Mouse (Mus musculus): ENCODE data around the gene Map4.
"Not testable (repeated sequence)": the region's sequence is repeated elsewhere in the genome, so short reads cannot be mapped to it uniquely, and the experiment has no call there.

Gene Map4

GRCm38 (mm10) chr9:110064641-110065040 is 133.4 kb downstream of the Map4 start:
- DNase-seq (ENCODE audit: extremely low spot score) = no peak

- no peak for DNase-seq (ENCODE audit: extremely low spot score)
Measured at GRCm38 (mm10) chr9:110068745-110069144, 137.5 kb downstream of the Map4 start.

GRCm38 (mm10) chr9:110070358-110070757 is 139.1 kb downstream of the Map4 start:
- no peak for DNase-seq (ENCODE audit: extremely low spot score)

- no peak for DNase-seq (ENCODE audit: extremely low spot score)
Measured at GRCm38 (mm10) chr9:110071011-110071410, 139.8 kb downstream of the Map4 start.

GRCm38 (mm10) chr9:110071843-110072242 is 140.6 kb downstream of the Map4 start:
- DNase-seq (ENCODE audit: extremely low spot score) = peak; percentile 71

- not testable (repeated sequence) for DNase-seq (ENCODE audit: extremely low spot score)
Measured at GRCm38 (mm10) chr9:110076468-110076867, 145.2 kb downstream of the Map4 start.

GRCm38 (mm10) chr9:110081066-110081465 is 149.8 kb downstream of the Map4 start:
- DNase-seq (ENCODE audit: extremely low spot score) = no peak

GRCm38 (mm10) chr9:110084201-110084964 is 153.1 kb downstream of the Map4 start:
- no peak for DNase-seq (ENCODE audit: extremely low spot score)

- no peak for DNase-seq (ENCODE audit: extremely low spot score)
Measured at GRCm38 (mm10) chr9:110085693-110086092, 154.4 kb downstream of the Map4 start.

GRCm38 (mm10) chr9:110093303-110093702 is 162.0 kb downstream of the Map4 start:
- no peak for DNase-seq (ENCODE audit: extremely low spot score)

GRCm38 (mm10) chr9:110094761-110095160 is 163.5 kb downstream of the Map4 start:
- no peak for DNase-seq (ENCODE audit: extremely low spot score)

- DNase-seq (ENCODE audit: extremely low spot score) = no peak
Measured at GRCm38 (mm10) chr9:110097791-110098190, 166.5 kb downstream of the Map4 start.

- peak; percentile 91 for DNase-seq (ENCODE audit: extremely low spot score)
Measured at GRCm38 (mm10) chr9:110100627-110101600, 169.7 kb downstream of the Map4 start.

- DNase-seq (ENCODE audit: extremely low spot score) = no peak
Measured at GRCm38 (mm10) chr9:110116353-110116976, 185.2 kb downstream of the Map4 start.

GRCm38 (mm10) chr9:110116977-110117778 is 185.9 kb downstream of the Map4 start, which contains the start of gene Smarcc1:
TSS of gene Smarcc1 (plus strand) at chr9:110117708.
- peak; percentile 95 for DNase-seq (ENCODE audit: extremely low spot score)

GRCm38 (mm10) chr9:110117779-110118139 is 186.5 kb downstream of the Map4 start, which contains the start of gene Dhx30:
TSS of gene Dhx30 (minus strand) at chr9:110117830.
- DNase-seq (ENCODE audit: extremely low spot score) = no peak

- no peak for DNase-seq (ENCODE audit: extremely low spot score)
Measured at GRCm38 (mm10) chr9:110118249-110118648, 187.0 kb downstream of the Map4 start.

- no peak for DNase-seq (ENCODE audit: extremely low spot score)
Measured at GRCm38 (mm10) chr9:110121424-110121823, 190.2 kb downstream of the Map4 start.

GRCm38 (mm10) chr9:110123322-110123721 is 192.1 kb downstream of the Map4 start:
- DNase-seq (ENCODE audit: extremely low spot score) = no peak

GRCm38 (mm10) chr9:110124008-110124540 is 192.8 kb downstream of the Map4 start:
- DNase-seq (ENCODE audit: extremely low spot score) = not testable (repeated sequence)

Measured in embryo, embryonic 9.5 days (tissue).